Comparison of ENCODE assay signal across 12 mouse cellular contexts in the genomic region with DNA sequence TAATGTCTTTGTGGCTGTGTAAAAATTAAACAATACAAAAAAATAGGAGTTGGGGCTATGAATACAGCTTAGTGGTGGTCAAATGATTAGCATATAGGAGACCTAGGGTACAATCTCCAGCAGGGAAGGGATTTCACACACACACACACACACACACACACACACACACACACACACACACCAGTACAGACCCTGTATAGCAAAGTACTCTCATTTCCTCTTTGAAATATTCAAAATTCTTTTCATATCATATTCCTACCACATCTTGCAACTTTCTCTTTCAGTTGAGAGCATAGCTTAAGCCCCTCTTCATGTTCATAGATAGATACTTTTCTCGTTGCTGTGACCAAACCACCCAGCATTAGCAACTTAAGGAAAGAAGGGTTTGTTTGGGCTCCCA.
"Had no signal": no experiment of that assay in that cellular context is flagged by ENCODE, and none has a peak within 500 bp of the region (broad histone marks: within the 10 kb centered on the region; RNA-seq: fewer than 3 reads in every experiment).

No protein-coding gene starts in this region.

- H3K9me3 ChIP-seq: limb, embryonic 13.5 days; liver, embryonic 15.5 days; midbrain, embryonic 12.5 days; neural tube, embryonic 12.5 days had no signal

- DNase-seq: kidney, adult 9 months; kidney, postnatal 36 days; left cerebral cortex, postnatal 4 days; lung, embryonic 14.5 days; thymus, postnatal 4 days had no signal

- H3K4me1 ChIP-seq: limb, embryonic 13.5 days; midbrain, embryonic 12.5 days; neural tube, embryonic 12.5 days had no signal

- H3K4me3 ChIP-seq: layer of hippocampus, adult 2 months; limb, embryonic 13.5 days; liver, embryonic 15.5 days; midbrain, embryonic 12.5 days; neural tube, embryonic 12.5 days had no signal

- H3K4me2 ChIP-seq: limb, embryonic 13.5 days; liver, embryonic 15.5 days; lung, embryonic 14.5 days; midbrain, embryonic 12.5 days; neural tube, embryonic 12.5 days had no signal

- H3K9ac ChIP-seq: limb, embryonic 13.5 days; liver, embryonic 15.5 days; lung, embryonic 14.5 days; midbrain, embryonic 12.5 days; neural tube, embryonic 12.5 days had no signal

- H3K27me3 ChIP-seq: limb, embryonic 13.5 days; liver, embryonic 15.5 days; midbrain, embryonic 12.5 days; neural tube, embryonic 12.5 days had no signal

- H3K27ac ChIP-seq: kidney, postnatal 0 days; layer of hippocampus, adult 2 months; limb, embryonic 13.5 days; liver, embryonic 15.5 days; midbrain, embryonic 12.5 days; neural tube, embryonic 12.5 days had no signal

- H3K36me3 ChIP-seq: limb, embryonic 13.5 days; liver, embryonic 15.5 days; midbrain, embryonic 12.5 days; neural tube, embryonic 12.5 days had no signal

- ATAC-seq: intestine, postnatal 0 days had no signal
